Mouse (Mus musculus) layer of hippocampus, adult 2 months (tissue): ENCODE measurements at regions not wholly inside any gene's neighbourhood (a gene's known extent, or its start where the extent isn't known, plus 50 kb on each side); places are given as distances from the start of the nearest gene placed in this dataset.

Experiments used
- DNase-seq, 2 experiments: peaks; one replicate each; pipeline ENCODE4 v3.0.0; 2022; ENCODE audit warnings: low spot score in 2 of 2
- H3K27ac ChIP-seq: fragments of 200-600 bp; 2 replicates; pipeline ENCODE4 v1.8.1; 2022
- H3K4me3 ChIP-seq: fragments of 200-600 bp; 2 replicates; pipeline ENCODE4 v1.8.1; 2022; ENCODE audit warnings: mild to moderate bottlenecking
- CTCF ChIP-seq: fragments of 200-600 bp; conservative IDR thresholded peaks from 2 replicates; pipeline ENCODE4 v1.8.1; 2022; ENCODE audit warnings: antibody characterized with exemption, mild to moderate bottlenecking, moderate library complexity

- no peak for DNase-seq
- H3K27ac ChIP-seq: no peak overlapping the region
- no peak overlapping the region for H3K4me3 ChIP-seq
- TF ChIP-seq CTCF: no peak
These were observed 170.6 kb downstream of the Eipr1 start for GRCm38 (mm10) chr12:28922236-28922635.

GRCm38 (mm10) chr12:28925206-28925605 is 173.6 kb downstream of the Eipr1 start:
- no peak for DNase-seq
- H3K27ac ChIP-seq: no peak overlapping the region
- H3K4me3 ChIP-seq: no peak overlapping the region
- TF ChIP-seq CTCF: no peak

GRCm38 (mm10) chr12:28939936-28940335 is 188.3 kb downstream of the Eipr1 start:
- no peak for TF ChIP-seq CTCF
- H3K27ac ChIP-seq: no peak overlapping the region
- no peak for DNase-seq
- H3K4me3 ChIP-seq: no peak overlapping the region

- Histone ChIP-seq H3K4me3 (no peak overlapping the region), H3K27ac (peak overlapping the region; percentile 51; the same call in 1 of the 2 replicates)
- DNase-seq: no peak
- TF ChIP-seq CTCF: no peak
These were observed 197.3 kb downstream of the Eipr1 start for GRCm38 (mm10) chr12:28948889-28949288.

- H3K27ac ChIP-seq: peak overlapping the region; percentile 51; the same call in 1 of the 2 replicates
- DNase-seq: no peak
- H3K4me3 ChIP-seq: no peak overlapping the region
- TF ChIP-seq CTCF: no peak
These were observed 197.7 kb downstream of the Eipr1 start for GRCm38 (mm10) chr12:28949307-28949706.

- DNase-seq: no peak
- TF ChIP-seq CTCF: no peak
- no peak overlapping the region for H3K27ac ChIP-seq
- H3K4me3 ChIP-seq: no peak overlapping the region
These were observed 205.6 kb downstream of the Eipr1 start for GRCm38 (mm10) chr12:28957155-28957554.

GRCm38 (mm10) chr12:28958661-28959060 is 207.1 kb downstream of the Eipr1 start:
- no peak for DNase-seq
- H3K4me3 ChIP-seq: no peak overlapping the region
- H3K27ac ChIP-seq: no peak overlapping the region
- TF ChIP-seq CTCF: no peak

GRCm38 (mm10) chr12:28969671-28970379 is 218.2 kb downstream of the Eipr1 start:
- DNase-seq: no peak
- TF ChIP-seq CTCF: no peak
- Histone ChIP-seq H3K27ac (peak overlapping the region; percentile 18; the same call in 1 of the 2 replicates), H3K4me3 (no peak overlapping the region)

- peak; percentile 84 for TF ChIP-seq CTCF
- Histone ChIP-seq H3K27ac (peak overlapping the region; percentile 93), H3K4me3 (no peak overlapping the region)
- peak; percentile 66 to 87 for DNase-seq
These were observed 223.0 kb downstream of the Eipr1 start for GRCm38 (mm10) chr12:28974571-28975041.

- DNase-seq: no peak
- Histone ChIP-seq H3K27ac (peak overlapping the region; percentile 93), H3K4me3 (no peak overlapping the region)
- no peak for TF ChIP-seq CTCF
These were observed 223.6 kb downstream of the Eipr1 start for GRCm38 (mm10) chr12:28975249-28975648.

- no peak overlapping the region for H3K4me3 ChIP-seq
- no peak for TF ChIP-seq CTCF
- no peak overlapping the region for H3K27ac ChIP-seq
- DNase-seq: no peak
These were observed 228.1 kb downstream of the Eipr1 start for GRCm38 (mm10) chr12:28979679-28980078.

- no peak for DNase-seq
These were observed 234.6 kb downstream of the Eipr1 start for GRCm38 (mm10) chr12:28986214-28986613.

GRCm38 (mm10) chr12:28997474-28998192 is 246.0 kb downstream of the Eipr1 start:
- TF ChIP-seq CTCF: no peak
- Histone ChIP-seq H3K27ac (no peak overlapping the region), H3K4me3 (no peak overlapping the region)
- no peak for DNase-seq

More at GRCm38 (mm10) chr12:28986214-28986613, 234.6 kb downstream of the Eipr1 start:
- H3K27ac ChIP-seq: no peak overlapping the region
- no peak for TF ChIP-seq CTCF
- H3K4me3 ChIP-seq: no peak overlapping the region
